Mouse (Mus musculus) cortical plate, adult 2 months (tissue): ENCODE measurements around the gene Dtnb. TPM values are rescaled to one million over a fixed set of nuclear protein-coding genes. Genes with fewer than 3 reads are reported as not detected.

Experiments used
- H3K27ac ChIP-seq: fragments of 200-500 bp; 2 replicates; pipeline ENCODE4 v1.5.1; 2012; ENCODE audit warnings: low read length, control low read depth, inconsistent platforms; ENCODE audit not compliant: insufficient read depth
- H3K4me1 ChIP-seq: fragments of 200-500 bp; 2 replicates; pipeline ENCODE4 v1.6.1; 2011; ENCODE audit warnings: low read length; ENCODE audit not compliant: control insufficient read depth, insufficient read depth
- H3K4me3 ChIP-seq: fragments of 200-500 bp; 2 replicates; pipeline ENCODE4 v1.5.1; 2011; ENCODE audit warnings: mild to moderate bottlenecking, low read length, control low read depth; ENCODE audit not compliant: insufficient read depth
- CTCF ChIP-seq: fragments of 200-500 bp; IDR thresholded peaks from 2 replicates; pipeline ENCODE4 v1.5.1; 2011; ENCODE audit warnings: mild to moderate bottlenecking, control low read depth, low read length; ENCODE audit not compliant: insufficient read depth; ENCODE audit errors: extremely low read depth
- POLR2A ChIP-seq: fragments of 200-500 bp; IDR thresholded peaks from 2 replicates; pipeline ENCODE4 v1.6.1; 2011; ENCODE audit warnings: mild to moderate bottlenecking, low read length, control low read depth; ENCODE audit not compliant: insufficient read depth; ENCODE audit errors: extremely low read depth
- polyA plus RNA-seq: library from polyadenylated mRNA; depleted of rRNA; stranded (reverse); fragments of >200 nt; gene quantifications from 2 replicates; pipeline ENCODE4 v1.2.3, GENCODE M21; 2012

Gene Dtnb
- polyA plus RNA-seq, 1 experiment = 134 TPM

- H3K4me3 ChIP-seq = no peak overlapping the region
- TF ChIP-seq POLR2A = no peak
- TF ChIP-seq CTCF = no peak
- no peak overlapping the region for H3K27ac ChIP-seq
- no peaks in the 10 kb centered on the region; the same call in 1 of the 2 replicates for H3K4me1 ChIP-seq
Measured at GRCm38 (mm10) chr12:3702903-3703302, 130.7 kb downstream of the Dtnb start.

DNA sequence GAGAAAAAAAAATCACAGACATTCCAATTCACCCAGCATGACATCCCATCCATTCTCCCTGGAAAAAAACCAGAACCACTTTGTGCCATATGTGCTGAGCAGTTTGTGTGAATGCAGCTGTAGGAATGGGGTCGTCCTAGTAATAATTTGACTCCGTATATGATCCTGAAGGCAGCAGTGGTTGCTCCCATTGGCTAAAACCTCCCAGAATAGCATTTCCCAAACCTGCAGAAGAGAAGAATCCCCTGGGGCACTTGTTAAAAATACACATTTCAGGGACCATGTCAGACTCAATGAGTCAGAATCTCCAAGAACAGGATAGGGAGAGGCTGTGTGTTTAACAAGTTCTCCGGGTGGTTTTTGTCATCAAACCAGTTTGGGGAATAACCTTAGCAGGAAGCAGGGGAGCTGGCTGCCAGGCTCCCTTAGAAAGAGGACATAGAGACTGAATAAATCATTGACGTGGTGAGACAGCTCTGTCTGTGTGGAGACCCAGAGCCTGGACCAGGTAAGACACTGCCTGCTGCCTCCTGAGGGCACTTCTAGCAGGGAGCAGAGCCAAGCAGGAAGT, 147.1 kb downstream of the Dtnb start:
- TF ChIP-seq POLR2A (no peak), CTCF (no peak)
- no peak overlapping the region for H3K4me3 ChIP-seq
- no peak overlapping the region for H3K27ac ChIP-seq
- H3K4me1 ChIP-seq = peaks cover 3% of the 10 kb centered on the region; the same call in 1 of the 2 replicates

DNA sequence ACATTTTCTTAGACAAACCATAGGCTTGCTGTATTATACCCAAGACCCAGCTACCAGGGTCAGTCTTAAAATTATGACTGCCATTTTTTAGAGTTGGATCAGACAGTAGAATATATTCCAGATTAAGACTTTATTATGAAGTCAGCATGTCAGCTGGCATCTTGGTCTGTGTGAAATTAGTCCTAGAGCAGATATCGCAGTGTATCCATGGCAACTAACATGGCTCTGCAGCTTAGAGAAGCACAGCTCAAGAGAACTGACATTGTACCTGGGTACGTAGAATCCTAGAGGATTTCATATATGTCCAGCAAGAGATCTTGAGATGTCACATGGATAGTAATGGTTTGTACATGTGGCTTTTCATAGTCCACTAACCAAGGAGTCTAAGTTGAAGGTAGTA, 148.3 kb downstream of the Dtnb start:
- peaks cover 3% of the 10 kb centered on the region; the same call in 1 of the 2 replicates for H3K4me1 ChIP-seq
- TF ChIP-seq CTCF = no peak
- no peak overlapping the region for H3K4me3 ChIP-seq
- no peak overlapping the region for H3K27ac ChIP-seq

GRCm38 (mm10) chr12:3723762-3724161, 151.6 kb downstream of the Dtnb start:
- TF ChIP-seq POLR2A (no peak), CTCF (no peak)
- H3K4me1 ChIP-seq = peaks cover 3% of the 10 kb centered on the region; the same call in 1 of the 2 replicates
- H3K27ac ChIP-seq = no peak overlapping the region

GRCm38 (mm10) chr12:3724822-3725370, 152.7 kb downstream of the Dtnb start:
- no peak overlapping the region for H3K4me3 ChIP-seq
- no peak for TF ChIP-seq POLR2A
- TF ChIP-seq CTCF = no peak
- no peak overlapping the region for H3K27ac ChIP-seq
- H3K4me1 ChIP-seq = no peaks in the 10 kb centered on the region

More at GRCm38 (mm10) chr12:3723762-3724161, 151.6 kb downstream of the Dtnb start:
- H3K4me3 ChIP-seq = no peak overlapping the region

- Histone ChIP-seq H3K4me1 (no peaks in the 10 kb centered on the region), H3K27ac (no peak overlapping the region), H3K4me3 (no peak overlapping the region)
- TF ChIP-seq POLR2A (no peak), CTCF (no peak)
Measured at GRCm38 (mm10) chr12:3729521-3730075, 157.4 kb downstream of the Dtnb start.

DNA sequence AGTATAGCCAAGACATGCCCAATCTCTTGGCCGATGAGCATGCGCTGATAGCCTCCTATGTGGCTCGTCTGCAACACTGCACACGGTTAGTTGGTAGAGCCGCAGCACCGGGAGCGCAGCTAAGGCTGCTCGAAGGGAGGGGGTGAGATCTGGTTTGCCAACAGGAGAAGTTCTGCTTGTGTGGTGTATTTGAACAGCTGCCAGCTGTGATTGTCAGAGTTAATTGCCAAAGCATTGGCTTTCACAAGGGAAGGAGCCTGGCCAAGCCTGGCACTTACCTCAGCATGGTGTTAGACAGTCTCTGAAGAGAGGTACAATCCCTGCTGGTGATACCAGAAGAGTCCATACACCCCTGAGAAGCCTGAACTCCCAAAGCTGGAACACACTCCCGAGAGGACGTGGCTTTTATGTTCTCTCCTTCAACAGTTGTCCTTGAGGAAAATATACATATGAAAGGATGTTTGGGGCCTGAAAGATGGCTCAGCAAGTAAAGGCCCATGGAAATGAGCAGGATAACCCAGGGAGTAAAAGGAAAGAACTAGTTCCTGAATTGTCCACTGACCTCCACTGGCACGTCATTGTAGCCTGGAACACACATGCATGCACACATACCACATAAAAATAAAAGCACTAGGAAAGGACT, 160.6 kb downstream of the Dtnb start:
- Histone ChIP-seq H3K4me3 (no peak overlapping the region), H3K27ac (no peak overlapping the region), H3K4me1 (no peaks in the 10 kb centered on the region)
- TF ChIP-seq CTCF (no peak), POLR2A (no peak)

DNA sequence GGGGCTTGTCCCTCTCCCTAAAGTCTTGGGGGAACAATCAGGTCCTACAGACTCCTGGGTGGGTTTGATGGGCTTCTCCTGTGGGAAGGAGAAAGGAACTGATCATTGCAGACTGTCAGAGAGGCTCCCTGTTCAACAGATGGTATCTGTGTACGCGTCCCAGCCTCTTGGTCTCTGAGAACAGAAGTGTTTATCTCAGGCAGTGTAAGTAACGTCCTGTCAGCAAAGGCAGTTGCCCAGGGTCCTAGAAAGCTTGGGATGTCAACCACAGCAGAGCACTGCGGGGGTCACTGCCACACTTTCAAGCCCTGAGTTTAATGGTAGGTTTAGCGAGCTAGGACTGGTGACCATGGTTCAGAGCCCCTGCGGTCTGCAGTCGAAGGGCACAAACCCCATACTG, 161.1 kb downstream of the Dtnb start:
- no peak overlapping the region for H3K27ac ChIP-seq
- no peaks in the 10 kb centered on the region for H3K4me1 ChIP-seq
- no peak overlapping the region for H3K4me3 ChIP-seq
- TF ChIP-seq CTCF = no peak
- no peak for TF ChIP-seq POLR2A

DNA sequence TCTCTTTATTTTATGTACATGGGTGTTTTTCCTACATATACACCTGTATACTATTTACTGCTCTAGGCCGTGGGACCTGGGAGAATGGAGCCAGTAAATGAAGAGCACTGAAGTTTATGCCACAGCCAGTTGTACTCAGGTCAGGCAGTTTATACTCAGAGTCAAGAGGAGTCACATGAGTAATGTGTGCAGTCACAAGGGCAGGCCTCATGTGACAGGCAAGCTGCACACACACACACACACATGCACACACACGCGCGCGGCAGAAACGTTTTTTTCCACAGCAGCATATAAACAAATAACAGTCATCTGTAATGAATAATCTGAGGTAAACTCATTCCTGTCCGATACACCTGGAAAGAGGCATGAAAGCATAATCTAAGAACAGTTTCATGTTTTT, 164.8 kb downstream of the Dtnb start:
- H3K4me1 ChIP-seq = no peaks in the 10 kb centered on the region
- TF ChIP-seq POLR2A (no peak), CTCF (no peak)
- no peak overlapping the region for H3K27ac ChIP-seq
- no peak overlapping the region for H3K4me3 ChIP-seq

DNA sequence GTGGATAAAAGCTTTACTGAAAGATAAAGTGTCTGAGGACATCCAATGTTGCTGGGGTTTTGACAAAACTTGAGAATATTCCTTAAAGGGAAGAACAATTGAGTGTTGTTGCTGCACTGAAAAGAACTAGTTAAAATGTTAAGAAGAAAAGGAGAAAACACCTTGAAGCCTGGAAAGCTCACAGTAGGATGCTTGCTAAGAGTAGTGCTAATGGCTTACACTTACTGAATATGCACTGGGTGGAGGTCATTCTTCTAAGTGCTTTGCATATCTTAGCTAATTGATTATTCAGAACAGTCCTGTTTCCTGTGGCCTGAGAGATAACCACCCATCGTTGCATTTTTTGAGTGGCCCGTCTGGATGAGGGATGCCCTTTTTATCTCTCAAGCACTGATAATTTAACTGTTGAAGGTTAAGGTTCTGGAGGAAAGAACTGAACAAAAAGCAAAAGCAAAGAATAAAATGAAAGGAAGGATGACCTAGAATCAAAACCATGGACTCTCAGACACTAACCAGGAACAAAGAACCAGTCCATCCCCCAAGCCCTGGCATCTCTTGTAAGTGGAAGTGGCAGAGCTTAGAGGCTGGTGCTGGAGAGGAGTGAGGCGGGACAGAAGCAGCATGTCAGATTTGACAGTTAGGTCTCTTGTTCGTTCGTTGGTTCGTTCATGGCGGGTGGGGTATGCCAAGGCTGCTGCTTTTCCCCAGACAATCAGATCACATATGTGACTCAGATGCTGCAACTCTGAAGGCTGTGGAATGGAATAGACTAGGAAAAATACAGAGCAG, 166.8 kb downstream of the Dtnb start:
- TF ChIP-seq CTCF = no peak
- TF ChIP-seq POLR2A = no peak
- Histone ChIP-seq H3K27ac (no peak overlapping the region), H3K4me3 (no peak overlapping the region), H3K4me1 (no peaks in the 10 kb centered on the region)
